Mouse (Mus musculus): Measurements from ENCODE around the gene Hdac5.

GRCm38 (mm10) chr11:102206481-102206880 lies 23.5 kb downstream of the Hdac5 start:
- TF ChIP-seq CTCF (IDR thresholded peaks at IDR 0.05; ENCODE audit: extremely low read depth, insufficient read depth, low read length) (no peak), POLR2A (IDR thresholded peaks at IDR 0.05; ENCODE audit: extremely low read depth, insufficient read depth, low read length) (no peak)
